Mouse (Mus musculus) hindbrain, embryonic 13.5 days (tissue): ENCODE results near the gene Tia1. TPM values are rescaled to one million over a fixed set of nuclear protein-coding genes. Genes with fewer than 3 reads are reported as not detected.

ENCODE experiments used
- ATAC-seq: fragments of 200-750 bp; cut with Nextera tagmentation; 2 replicates; pipeline ENCODE4 v1.8.0; 2017; ENCODE audit warnings: moderate TSS enrichment; ENCODE audit not compliant: low FRiP score
- H3K27ac ChIP-seq: fragments of 300-500 bp; sonication (generic); 2 replicates; pipeline ENCODE4 v1.5.1; 2015; ENCODE audit warnings: inconsistent platforms, mild to moderate bottlenecking, moderate library complexity
- H3K27me3 ChIP-seq: fragments of 300-500 bp; sonication (generic); 2 replicates; pipeline ENCODE4 v1.6.1; 2015; ENCODE audit warnings: mild to moderate bottlenecking, inconsistent platforms
- H3K36me3 ChIP-seq: fragments of 300-500 bp; sonication (generic); 2 replicates; pipeline ENCODE4 v1.6.1; 2015; ENCODE audit warnings: mild to moderate bottlenecking, inconsistent platforms
- H3K4me1 ChIP-seq: fragments of 300-500 bp; sonication (generic); replicated peaks from 2 replicates; pipeline ENCODE4 v1.6.1; 2015; ENCODE audit warnings: inconsistent platforms
- H3K4me2 ChIP-seq: fragments of 300-500 bp; sonication (generic); 2 replicates; pipeline ENCODE4 v1.6.1; 2015; ENCODE audit warnings: inconsistent platforms, mild to moderate bottlenecking, moderate library complexity
- H3K4me3 ChIP-seq: fragments of 300-500 bp; sonication (generic); 2 replicates; pipeline ENCODE4 v1.5.1; 2015; ENCODE audit warnings: mild to moderate bottlenecking, inconsistent platforms
- H3K9ac ChIP-seq: fragments of 300-500 bp; sonication (generic); 2 replicates; pipeline ENCODE4 v1.6.1; 2015; ENCODE audit warnings: mild to moderate bottlenecking, inconsistent platforms
- H3K9me3 ChIP-seq: fragments of 300-500 bp; sonication (generic); 2 replicates; pipeline ENCODE4 v1.6.1; 2016; ENCODE audit warnings: inconsistent platforms
- WGBS: fragments of 180-500 bp; shearing (Covaris S2); methylation state at CpG from one replicate; pipeline ENCODE4 v1.1.7; 2015; 5-methylcytosine and 5-hydroxymethylcytosine counted together
- polyA plus RNA-seq: library from polyadenylated mRNA; unstranded; fragments of >200 nt; fragmentation: Nextera tagmentation; extraction: Ambion mirVana; gene quantifications from 2 replicates; pipeline ENCODE4 v1.2.1, GENCODE M21; 2015

The Tia1 gene
- polyA plus RNA-seq, 1 experiment from 2014 or later, result 359 TPM

GRCm38 (mm10) chr6:86476931-86477330 lies 72.9 kb downstream of the Tia1 start:
- H3K9me3 ChIP-seq, result no peaks in the 10 kb centered on the region
- H3K9ac ChIP-seq, result no peak overlapping the region
- no peaks in the 10 kb centered on the region for H3K27me3 ChIP-seq
- H3K4me2 ChIP-seq, result no peak overlapping the region
- no peak overlapping the region for H3K4me3 ChIP-seq
- no peak overlapping the region for H3K27ac ChIP-seq
- H3K4me1 ChIP-seq, result peaks cover 37% of the 10 kb centered on the region
- H3K36me3 ChIP-seq, result no peaks in the 10 kb centered on the region
- no peak for ATAC-seq
- WGBS, result 86% methylated on average over 5 of the region's 5 CpGs

- H3K27ac ChIP-seq, result peak overlapping the region; percentile 20; the same call in 1 of the 2 replicates
- no peaks in the 10 kb centered on the region for H3K27me3 ChIP-seq
- no peaks in the 10 kb centered on the region for H3K9me3 ChIP-seq
- no peak overlapping the region for H3K4me2 ChIP-seq
- H3K4me3 ChIP-seq, result no peak overlapping the region
- peaks cover 22% of the 10 kb centered on the region for H3K4me1 ChIP-seq
- no peaks in the 10 kb centered on the region for H3K36me3 ChIP-seq
- no peak for ATAC-seq
- no peak overlapping the region; the same call in 1 of the 2 replicates for H3K9ac ChIP-seq
- WGBS, result 63% methylated on average over 3 of the region's 3 CpGs
Measured at GRCm38 (mm10) chr6:86479311-86479710, 75.3 kb downstream of the Tia1 start.

- H3K9me3 ChIP-seq, result no peaks in the 10 kb centered on the region
- ATAC-seq, result no peak
- no peak overlapping the region for H3K4me3 ChIP-seq
- H3K9ac ChIP-seq, result no peak overlapping the region
- H3K36me3 ChIP-seq, result no peaks in the 10 kb centered on the region
- peaks cover 22% of the 10 kb centered on the region for H3K4me1 ChIP-seq
- H3K4me2 ChIP-seq, result no peak overlapping the region
- no peaks in the 10 kb centered on the region for H3K27me3 ChIP-seq
- peak overlapping the region; percentile 81; the same call in 1 of the 2 replicates for H3K27ac ChIP-seq
Measured at GRCm38 (mm10) chr6:86479816-86480188, 75.8 kb downstream of the Tia1 start.

- no peak for ATAC-seq
- Histone ChIP-seq H3K4me1 (peaks cover 22% of the 10 kb centered on the region), H3K4me3 (no peak overlapping the region), H3K36me3 (no peaks in the 10 kb centered on the region), H3K4me2 (0 out of 2 replicates have a peak overlapping the region, but pooled peaks have one; percentile 6), H3K9ac (peak overlapping the region; percentile 55), H3K9me3 (no peaks in the 10 kb centered on the region), H3K27me3 (no peaks in the 10 kb centered on the region), H3K27ac (peak overlapping the region; percentile 81)
- WGBS, result 41% methylated on average over 9 of the region's 9 CpGs
Measured at GRCm38 (mm10) chr6:86480189-86480831, 76.3 kb downstream of the Tia1 start.

- WGBS, result 98% methylated on average over 5 of the region's 5 CpGs
- H3K9me3 ChIP-seq, result no peaks in the 10 kb centered on the region
- no peak overlapping the region for H3K4me3 ChIP-seq
- no peak overlapping the region for H3K9ac ChIP-seq
- peaks cover 23% of the 10 kb centered on the region for H3K4me1 ChIP-seq
- H3K27me3 ChIP-seq, result no peaks in the 10 kb centered on the region
- no peaks in the 10 kb centered on the region for H3K36me3 ChIP-seq
- no peak overlapping the region for H3K27ac ChIP-seq
- H3K4me2 ChIP-seq, result no peak overlapping the region
- no peak for ATAC-seq
Measured at GRCm38 (mm10) chr6:86481871-86482270, 77.9 kb downstream of the Tia1 start.

Other genes with a start within 250 kb of the Tia1 start
- gene Tgfa, start 209.0 kb upstream of the Tia1 start, polyA plus RNA-seq, result 9.5 and 9.6 TPM in 2 replicates
- 115 and 123 TPM in 2 replicates for gene Fam136a, start 38.6 kb upstream of the Tia1 start, polyA plus RNA-seq
- gene Snrpg, start 32.9 kb upstream of the Tia1 start, polyA plus RNA-seq, result 479 and 486 TPM in 2 replicates
- 110 and 114 TPM in 2 replicates for gene Pcyox1, start 7.1 kb upstream of the Tia1 start, polyA plus RNA-seq
- gene Gm44790, start 22.4 kb downstream of the Tia1 start, polyA plus RNA-seq, result 0.52 TPM in 1 of 2 replicates, not detected in the other
- 25.7 and 28.0 TPM in 2 replicates for gene C87436, start 34.2 kb downstream of the Tia1 start, polyA plus RNA-seq
- 268 and 333 TPM in 2 replicates for gene Pcbp1, start 122.1 kb downstream of the Tia1 start, polyA plus RNA-seq
- 0.74 and 0.81 TPM in 2 replicates for gene Asprv1, start 223.9 kb downstream of the Tia1 start, polyA plus RNA-seq